Mouse (Mus musculus): ENCODE results near the gene Smim12. TPM values are rescaled to one million over a fixed set of nuclear protein-coding genes. Genes with fewer than 3 reads are reported as not detected.

Smim12 gene
- total and polyA plus RNA-seq, 2 experiments from 2014 or later: 26.3 to 50.7 TPM

DNA sequence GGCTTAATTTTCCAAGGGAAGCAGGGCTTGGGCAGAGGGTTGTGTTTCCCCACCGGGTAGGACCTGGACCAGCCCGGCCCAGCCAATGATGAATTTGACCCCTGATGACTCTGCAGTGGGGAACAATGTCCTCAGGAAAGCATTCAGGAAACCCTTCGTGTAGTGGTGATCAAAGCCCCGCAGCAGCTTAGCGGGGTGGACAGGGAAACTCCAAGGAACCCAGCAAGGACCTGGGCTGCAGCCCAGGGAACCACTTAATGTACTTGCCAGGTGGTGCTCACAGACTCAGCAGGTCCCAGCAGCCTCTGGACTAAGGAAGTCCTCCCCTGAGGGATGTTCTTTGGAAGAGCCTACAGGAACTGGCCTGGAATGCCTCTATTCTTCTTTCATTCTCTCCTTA, 13.2 kb downstream of the Smim12 start:
- Histone ChIP-seq H3K4me1 (ENCODE audit: insufficient read depth, low read length) (no peaks in the 10 kb centered on the region), H3K27ac (ENCODE audit: low read depth, low read length) (no peak overlapping the region), H3K27me3 (ENCODE audit: insufficient read depth, low read length) (0 out of 2 replicates have a peak, but pooled peaks cover 3% of the 10 kb centered on the region), H3K4me2 (ENCODE audit: low read depth, low read length, poor library complexity, severe bottlenecking) (no peak overlapping the region), H3K36me3 (ENCODE audit: insufficient read depth, low read length) (no peaks in the 10 kb centered on the region; the same call in 1 of the 2 replicates), H3K9me3 (ENCODE audit: low read length) (no peaks in the 10 kb centered on the region), H3K9ac (replicated peaks; ENCODE audit: low read length, poor library complexity, severe bottlenecking) (no peak overlapping the region), H3K4me3 (ENCODE audit: low read depth, low read length) (no peak overlapping the region)
- DNase-seq (ENCODE audit: low spot score) (no peak), ATAC-seq (ENCODE audit: low FRiP score) (no peak)
- TF ChIP-seq CTCF (IDR thresholded peaks at IDR 0.05): no peak
- 48% methylated on average over 5 of the region's 5 CpGs for WGBS

DNA sequence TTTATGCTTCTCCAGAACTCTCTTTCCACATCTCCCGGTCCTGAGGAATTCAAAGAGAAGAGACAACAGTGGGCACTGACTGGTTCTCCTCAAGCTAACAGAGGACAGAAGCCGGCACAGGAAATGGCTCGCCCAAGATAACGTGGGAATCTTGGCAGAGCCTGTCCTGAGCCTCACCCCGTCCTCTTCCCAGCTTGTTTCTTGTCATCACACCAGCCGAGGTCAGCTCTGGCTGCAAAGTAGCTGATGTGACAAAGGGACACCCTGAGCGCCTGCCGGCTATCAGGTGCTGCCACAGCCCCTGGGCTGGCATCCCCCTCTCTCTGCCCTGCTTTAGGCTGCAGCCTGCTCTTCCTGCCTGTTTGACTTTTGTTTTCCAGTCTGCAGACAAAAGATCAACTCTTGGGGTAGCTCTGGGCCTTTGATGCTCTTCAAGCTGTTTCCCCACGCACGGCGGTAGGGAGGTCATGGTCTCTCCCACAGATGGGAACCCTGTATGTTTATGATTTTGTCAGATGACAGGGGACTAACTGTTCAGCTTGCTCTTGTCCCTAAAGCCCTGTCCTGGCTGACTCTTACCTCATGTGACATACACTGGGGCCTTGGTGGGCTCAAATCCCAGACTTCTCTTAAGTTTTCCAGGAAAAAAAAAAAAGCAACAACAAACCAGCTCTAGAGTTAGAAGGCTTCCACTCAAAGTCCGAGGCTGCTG, 14.8 kb downstream of the Smim12 start:
- no peaks in the 10 kb centered on the region for H3K9me3 ChIP-seq (ENCODE audit: low read length)
- 0 out of 2 replicates have a peak, but pooled peaks cover 3% of the 10 kb centered on the region for H3K27me3 ChIP-seq (ENCODE audit: insufficient read depth, low read length)
- no peak overlapping the region for H3K4me3 ChIP-seq (ENCODE audit: low read depth, low read length)
- no peak overlapping the region for H3K9ac ChIP-seq (replicated peaks; ENCODE audit: low read length, poor library complexity, severe bottlenecking)
- H3K27ac ChIP-seq (ENCODE audit: low read depth, low read length): no peak overlapping the region
- WGBS: 61% methylated on average over 12 of the region's 12 CpGs
- no peaks in the 10 kb centered on the region; the same call in 1 of the 2 replicates for H3K36me3 ChIP-seq (ENCODE audit: insufficient read depth, low read length)
- no peaks in the 10 kb centered on the region for H3K4me1 ChIP-seq (ENCODE audit: insufficient read depth, low read length)
- H3K4me2 ChIP-seq (ENCODE audit: low read depth, low read length, poor library complexity, severe bottlenecking): no peak overlapping the region
- ATAC-seq (ENCODE audit: low FRiP score) (no peak), DNase-seq (ENCODE audit: low spot score) (no peak)
- no peak for TF ChIP-seq CTCF (IDR thresholded peaks at IDR 0.05)

- no peak for DNase-seq (ENCODE audit: low spot score)
- H3K4me2 ChIP-seq (ENCODE audit: low read depth, low read length, poor library complexity, severe bottlenecking): no peak overlapping the region
- no peak for TF ChIP-seq CTCF (IDR thresholded peaks at IDR 0.05)
These were observed 18.0 kb downstream of the Smim12 start for GRCm38 (mm10) chr4:127261601-127262000.

DNA sequence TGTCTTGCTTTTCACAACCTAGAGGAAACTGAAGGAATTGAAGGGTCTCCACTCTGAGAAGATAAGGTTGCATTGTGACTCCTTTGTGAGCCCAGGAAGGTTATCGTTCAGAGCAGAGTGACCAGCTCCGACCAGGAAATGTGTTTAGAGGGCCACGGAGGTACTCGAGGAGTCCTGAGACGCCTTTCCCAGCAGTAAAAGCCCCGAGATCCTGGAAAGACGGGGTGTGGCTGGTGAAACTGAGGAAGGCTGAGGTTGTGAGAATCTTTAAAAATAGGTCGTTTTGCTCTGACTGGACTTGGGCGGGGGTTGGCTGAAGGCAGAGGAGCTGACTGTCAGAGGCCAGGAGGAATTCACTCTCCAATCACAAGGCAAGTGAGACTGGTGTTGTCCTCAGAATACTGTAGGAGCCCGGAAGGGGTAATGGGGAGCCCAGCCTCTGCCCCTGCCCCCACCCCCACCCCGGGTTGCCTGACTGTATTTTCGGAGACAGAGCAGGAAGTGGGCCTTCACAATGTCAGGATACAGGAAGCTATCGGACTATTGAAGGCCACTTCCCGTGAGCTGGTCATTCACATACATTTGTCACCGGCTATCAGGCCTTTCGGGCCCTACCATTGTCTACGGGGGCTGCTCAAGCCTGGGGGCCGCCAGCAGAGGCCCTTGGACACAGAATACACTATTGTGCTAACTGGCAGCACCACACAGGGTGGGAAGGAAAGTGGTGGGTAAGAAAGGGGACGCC, 20.0 kb downstream of the Smim12 start:
- H3K9ac ChIP-seq (replicated peaks; ENCODE audit: low read length, poor library complexity, severe bottlenecking): no peak overlapping the region
- H3K27me3 ChIP-seq (ENCODE audit: insufficient read depth, low read length): no peaks in the 10 kb centered on the region
- no peaks in the 10 kb centered on the region for H3K9me3 ChIP-seq (ENCODE audit: low read length)
- no peaks in the 10 kb centered on the region for H3K36me3 ChIP-seq (ENCODE audit: insufficient read depth, low read length)
- H3K4me3 ChIP-seq (ENCODE audit: low read depth, low read length): no peak overlapping the region
- TF ChIP-seq CTCF (IDR thresholded peaks at IDR 0.05): no peak
- ATAC-seq (ENCODE audit: low FRiP score) (no peak), DNase-seq (ENCODE audit: low spot score) (no peak)
- no peaks in the 10 kb centered on the region for H3K4me1 ChIP-seq (ENCODE audit: insufficient read depth, low read length)
- 64% methylated on average over 19 of the region's 19 CpGs for WGBS
- H3K4me2 ChIP-seq (ENCODE audit: low read depth, low read length, poor library complexity, severe bottlenecking): no peak overlapping the region
- no peak overlapping the region for H3K27ac ChIP-seq (ENCODE audit: low read depth, low read length)

More at GRCm38 (mm10) chr4:127261601-127262000, 18.0 kb downstream of the Smim12 start:
- Histone ChIP-seq H3K27me3 (ENCODE audit: insufficient read depth, low read length) (0 out of 2 replicates have a peak, but pooled peaks cover 3% of the 10 kb centered on the region), H3K9ac (replicated peaks; ENCODE audit: low read length, poor library complexity, severe bottlenecking) (no peak overlapping the region), H3K27ac (ENCODE audit: low read depth, low read length) (no peak overlapping the region), H3K4me3 (ENCODE audit: low read depth, low read length) (no peak overlapping the region), H3K36me3 (ENCODE audit: insufficient read depth, low read length) (no peaks in the 10 kb centered on the region), H3K4me1 (ENCODE audit: insufficient read depth, low read length) (no peaks in the 10 kb centered on the region), H3K9me3 (ENCODE audit: low read length) (no peaks in the 10 kb centered on the region)
- no peak for ATAC-seq (ENCODE audit: low FRiP score)
- 87% methylated on average over 14 of the region's 14 CpGs for WGBS

DNA sequence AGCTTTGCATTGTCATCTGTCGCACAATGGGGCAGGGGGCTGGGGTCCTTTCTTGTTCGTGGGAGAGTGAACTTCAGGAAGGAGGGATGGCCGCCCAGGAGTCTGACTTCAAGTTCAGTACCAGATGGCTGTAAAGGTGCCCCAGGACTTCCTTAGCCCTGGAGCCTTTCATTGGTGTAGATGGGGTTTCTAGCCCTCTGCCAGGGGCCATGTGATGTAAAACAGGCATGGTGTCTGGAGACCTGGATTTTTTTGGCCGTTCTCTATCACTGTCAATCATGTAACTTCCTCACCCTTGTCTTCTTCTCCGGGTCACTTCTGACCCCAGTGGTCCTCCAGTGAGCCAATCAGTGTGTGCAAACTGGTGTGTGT, 20.6 kb downstream of the Smim12 start:
- H3K36me3 ChIP-seq (ENCODE audit: insufficient read depth, low read length): no peaks in the 10 kb centered on the region
- no peaks in the 10 kb centered on the region for H3K27me3 ChIP-seq (ENCODE audit: insufficient read depth, low read length)
- ATAC-seq (ENCODE audit: low FRiP score) (no peak), DNase-seq (ENCODE audit: low spot score) (no peak)
- no peak overlapping the region for H3K4me3 ChIP-seq (ENCODE audit: low read depth, low read length)
- 50% methylated on average over 5 of the region's 5 CpGs for WGBS
- no peaks in the 10 kb centered on the region for H3K4me1 ChIP-seq (ENCODE audit: insufficient read depth, low read length)
- TF ChIP-seq CTCF (IDR thresholded peaks at IDR 0.05): no peak
- no peaks in the 10 kb centered on the region for H3K9me3 ChIP-seq (ENCODE audit: low read length)
- H3K27ac ChIP-seq (ENCODE audit: low read depth, low read length): no peak overlapping the region
- H3K4me2 ChIP-seq (ENCODE audit: low read depth, low read length, poor library complexity, severe bottlenecking): no peak overlapping the region
- H3K9ac ChIP-seq (replicated peaks; ENCODE audit: low read length, poor library complexity, severe bottlenecking): no peak overlapping the region

GRCm38 (mm10) chr4:127278451-127279001, 34.9 kb downstream of the Smim12 start:
- no peak for DNase-seq (ENCODE audit: low spot score)
- no peak overlapping the region for H3K4me3 ChIP-seq (ENCODE audit: low read depth, low read length)
- TF ChIP-seq CTCF (IDR thresholded peaks at IDR 0.05): no peak
- ATAC-seq (ENCODE audit: low FRiP score): no peak
- H3K36me3 ChIP-seq (ENCODE audit: insufficient read depth, low read length): no peaks in the 10 kb centered on the region
- no peak overlapping the region for H3K9ac ChIP-seq (replicated peaks; ENCODE audit: low read length, poor library complexity, severe bottlenecking)
- no peak overlapping the region for H3K27ac ChIP-seq (ENCODE audit: low read depth, low read length)
- no peaks in the 10 kb centered on the region for H3K27me3 ChIP-seq (ENCODE audit: insufficient read depth, low read length)
- no peak overlapping the region for H3K4me2 ChIP-seq (ENCODE audit: low read depth, low read length, poor library complexity, severe bottlenecking)
- WGBS: 65% methylated on average over 9 of the region's 9 CpGs
- no peaks in the 10 kb centered on the region for H3K9me3 ChIP-seq (ENCODE audit: low read length)
- no peaks in the 10 kb centered on the region for H3K4me1 ChIP-seq (ENCODE audit: insufficient read depth, low read length)
